Mouse (Mus musculus): Measurements from ENCODE around the gene Akp3. TPM values are rescaled to one million over a fixed set of nuclear protein-coding genes. Genes with fewer than 3 reads are reported as not detected.
A peak's percentile ranks its signal among the peaks of the same experiment; 100 is the strongest.

Akp3 gene
- not detected in 2 replicates for polyA plus RNA-seq (2016; fragmentation: Nextera tagmentation; extraction: Ambion mirVana)

DNA sequence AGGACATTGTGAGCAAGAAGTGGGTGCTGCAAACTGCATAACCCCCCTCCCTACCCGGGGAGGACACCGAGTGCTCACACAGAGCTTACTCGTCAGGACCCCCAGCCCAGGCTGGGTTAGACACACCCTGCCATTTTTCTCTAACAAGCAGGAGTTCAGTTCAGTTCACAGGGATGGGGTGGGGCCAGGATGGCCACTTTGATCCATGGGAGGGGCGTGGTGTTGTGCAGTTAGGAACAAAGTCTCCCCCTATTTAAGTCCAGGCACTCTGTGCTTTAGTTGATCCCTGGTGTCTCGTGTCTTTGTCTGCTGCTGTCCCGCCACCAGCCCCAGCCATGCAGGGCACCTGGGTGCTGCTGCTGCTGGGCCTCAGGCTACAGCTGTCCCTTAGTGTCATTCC, at the start of gene Akp3:
Akp3 (plus strand) TSS at position 301 of the 400 bp plus-strand sequence.
- no peaks in the 10 kb centered on the region for H3K9me3 ChIP-seq
- H3K27me3 ChIP-seq (ENCODE audit: insufficient read depth, poor library complexity, severe bottlenecking): peaks cover 61% of the 10 kb centered on the region
- 69% methylated on average over 6 of the region's 6 CpGs for WGBS
- H3K4me3 ChIP-seq: no peak within 1 kb of the TSS
- H3K36me3 ChIP-seq: no peaks in the 10 kb centered on the region
- DNase-seq (ENCODE audit: low spot score): no peak
- H3K4me1 ChIP-seq: peaks cover 8% of the 10 kb centered on the region
- H3K27ac ChIP-seq: no peak within 1 kb of the TSS

DNA sequence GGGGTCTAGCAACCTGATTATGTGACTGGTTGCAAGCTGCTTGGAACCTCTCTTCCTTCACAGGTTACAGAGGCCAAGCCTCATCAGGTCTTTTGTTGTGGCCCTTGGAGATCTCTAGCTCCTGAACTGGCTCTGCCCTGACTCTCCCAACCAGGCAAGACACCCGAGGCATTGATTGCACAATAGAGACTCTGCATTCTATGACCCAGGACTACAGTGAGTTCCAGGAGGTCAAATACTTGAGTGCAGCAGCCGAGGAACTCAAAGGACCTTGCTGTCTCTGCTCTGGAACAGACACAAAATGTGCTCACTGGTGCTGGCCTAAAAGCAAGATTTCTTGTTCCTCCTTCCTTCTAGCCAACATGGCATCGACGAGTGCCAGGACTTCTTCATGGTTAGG, 38.6 kb upstream of the Akp3 start:
- H3K4me3 ChIP-seq: no peak overlapping the region

DNA sequence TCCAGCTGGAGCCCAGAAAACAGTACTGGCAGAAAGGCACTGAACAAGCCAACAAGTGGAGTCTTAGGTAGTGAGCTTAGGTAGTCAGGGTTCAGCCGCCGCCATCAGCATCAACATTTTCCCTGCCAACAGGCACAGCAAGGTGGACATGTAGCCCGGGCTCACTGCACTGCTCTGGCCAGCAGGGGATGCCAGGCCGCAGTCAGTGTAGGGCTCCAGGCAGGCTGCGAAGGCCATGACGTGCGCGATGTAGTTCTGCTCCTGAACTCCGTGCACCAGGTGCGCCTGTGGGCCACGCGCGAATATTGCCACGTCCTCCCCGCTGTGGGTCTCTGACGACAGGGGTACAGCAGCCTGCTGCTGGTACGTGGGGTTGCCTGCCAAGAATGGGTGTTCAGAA, 37.8 kb upstream of the Akp3 start:
- no peaks in the 10 kb centered on the region for H3K4me1 ChIP-seq
- no peak for DNase-seq (ENCODE audit: low spot score)
- no peaks in the 10 kb centered on the region for H3K36me3 ChIP-seq
- WGBS: 63% methylated on average over 17 of the region's 17 CpGs
- H3K9me3 ChIP-seq: no peaks in the 10 kb centered on the region
- no peak overlapping the region for H3K4me3 ChIP-seq
- H3K27ac ChIP-seq: no peak overlapping the region
- 0 out of 2 replicates have a peak, but pooled peaks cover 7% of the 10 kb centered on the region for H3K27me3 ChIP-seq (ENCODE audit: insufficient read depth, poor library complexity, severe bottlenecking)

More for the DNA sequence above, 38.6 kb upstream of the Akp3 start:
- H3K27ac ChIP-seq: no peak overlapping the region
- H3K27me3 ChIP-seq (ENCODE audit: insufficient read depth, poor library complexity, severe bottlenecking): 0 out of 2 replicates have a peak, but pooled peaks cover 7% of the 10 kb centered on the region
- H3K4me1 ChIP-seq: no peaks in the 10 kb centered on the region
- H3K9me3 ChIP-seq: no peaks in the 10 kb centered on the region
- 73% methylated on average over 4 of the region's 4 CpGs for WGBS
- H3K36me3 ChIP-seq: no peaks in the 10 kb centered on the region
- no peak for DNase-seq (ENCODE audit: low spot score)

DNA sequence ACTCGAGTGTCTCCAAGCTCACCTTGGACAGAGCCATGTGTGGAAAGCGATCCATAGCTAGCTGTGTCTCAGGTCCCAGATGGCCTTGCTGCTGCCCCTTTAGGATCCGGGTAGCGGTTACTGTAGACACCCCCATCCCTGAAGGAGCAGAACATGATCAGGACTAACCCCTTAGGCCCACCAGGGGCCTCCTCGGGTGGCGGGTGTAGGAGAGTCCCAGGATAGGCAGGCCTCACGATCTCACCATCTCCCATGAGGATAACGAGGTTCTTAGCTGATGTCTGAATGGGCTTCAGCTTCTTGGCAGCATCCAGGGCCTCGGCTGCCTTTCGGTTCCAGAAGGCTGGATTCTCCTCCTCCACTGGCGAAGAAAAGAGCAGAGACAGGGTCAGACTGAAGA, 35.5 kb upstream of the Akp3 start:
- Histone ChIP-seq H3K9me3 (no peaks in the 10 kb centered on the region), H3K4me1 (no peaks in the 10 kb centered on the region), H3K36me3 (no peaks in the 10 kb centered on the region), H3K27me3 (ENCODE audit: insufficient read depth, poor library complexity, severe bottlenecking) (0 out of 2 replicates have a peak, but pooled peaks cover 7% of the 10 kb centered on the region), H3K27ac (no peak overlapping the region), H3K4me3 (no peak overlapping the region)
- 85% methylated on average over 11 of the region's 11 CpGs for WGBS
- no peak for DNase-seq (ENCODE audit: low spot score)

DNA sequence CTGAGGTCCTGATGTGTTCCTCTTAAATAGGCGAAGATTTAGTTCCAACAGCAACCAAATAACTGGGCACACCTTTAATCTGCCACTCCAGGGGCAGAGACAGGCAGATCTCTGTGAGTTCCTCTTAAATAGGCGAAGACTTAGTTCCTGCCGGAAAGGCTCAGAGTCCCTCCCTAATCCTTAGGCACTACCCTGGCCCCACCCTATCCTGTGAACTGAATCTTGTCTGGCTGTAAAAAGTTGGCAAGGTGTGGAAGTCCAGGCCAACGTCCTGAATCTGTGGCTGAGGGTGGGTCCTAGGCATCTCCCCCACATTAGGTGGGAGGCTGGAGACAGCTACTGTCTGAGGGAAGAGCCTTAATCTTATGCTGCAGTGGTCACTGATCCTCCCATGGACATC, 34.9 kb upstream of the Akp3 start, which contains the start of gene Alppl2:
Alppl2 (minus strand) TSS at position 101 of the 400 bp plus-strand sequence.
- H3K4me1 ChIP-seq: no peaks in the 10 kb centered on the region
- WGBS: 71% methylated on average over 4 of the region's 4 CpGs
- H3K36me3 ChIP-seq: no peaks in the 10 kb centered on the region
- H3K27ac ChIP-seq: no peak within 1 kb of the TSS
- H3K9me3 ChIP-seq: no peaks in the 10 kb centered on the region
- 0 out of 2 replicates have a peak, but pooled peaks cover 7% of the 10 kb centered on the region for H3K27me3 ChIP-seq (ENCODE audit: insufficient read depth, poor library complexity, severe bottlenecking)
- no peak for DNase-seq (ENCODE audit: low spot score)
- H3K4me3 ChIP-seq: no peak within 1 kb of the TSS

DNA sequence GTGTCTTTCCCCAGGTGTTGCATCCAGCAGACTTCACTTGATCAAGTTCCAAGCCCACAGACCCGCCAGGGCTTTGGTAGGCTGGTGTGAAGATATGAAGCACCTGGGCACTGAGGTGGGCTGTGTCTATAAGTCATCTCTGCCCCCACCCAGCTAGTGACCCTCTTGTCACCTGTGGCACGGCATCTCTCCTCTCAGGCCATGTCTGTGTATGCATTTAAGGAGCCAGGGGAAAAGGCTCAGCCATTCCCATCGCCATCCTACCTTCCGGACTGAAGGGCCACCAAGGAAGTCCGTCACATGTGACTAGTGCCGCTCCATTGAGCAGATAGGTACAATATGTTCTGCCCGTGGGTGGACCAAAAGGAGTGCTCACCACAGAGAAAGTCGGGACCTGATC, 29.1 kb upstream of the Akp3 start:
- 90% methylated on average over 8 of the region's 8 CpGs for WGBS
- Histone ChIP-seq H3K27ac (no peak overlapping the region), H3K27me3 (ENCODE audit: insufficient read depth, poor library complexity, severe bottlenecking) (peaks cover 28% of the 10 kb centered on the region), H3K4me3 (no peak overlapping the region), H3K4me1 (peaks cover 14% of the 10 kb centered on the region; the same call in 1 of the 2 replicates), H3K9me3 (no peaks in the 10 kb centered on the region), H3K36me3 (no peaks in the 10 kb centered on the region)
- DNase-seq (ENCODE audit: low spot score): peak; percentile 69

DNA sequence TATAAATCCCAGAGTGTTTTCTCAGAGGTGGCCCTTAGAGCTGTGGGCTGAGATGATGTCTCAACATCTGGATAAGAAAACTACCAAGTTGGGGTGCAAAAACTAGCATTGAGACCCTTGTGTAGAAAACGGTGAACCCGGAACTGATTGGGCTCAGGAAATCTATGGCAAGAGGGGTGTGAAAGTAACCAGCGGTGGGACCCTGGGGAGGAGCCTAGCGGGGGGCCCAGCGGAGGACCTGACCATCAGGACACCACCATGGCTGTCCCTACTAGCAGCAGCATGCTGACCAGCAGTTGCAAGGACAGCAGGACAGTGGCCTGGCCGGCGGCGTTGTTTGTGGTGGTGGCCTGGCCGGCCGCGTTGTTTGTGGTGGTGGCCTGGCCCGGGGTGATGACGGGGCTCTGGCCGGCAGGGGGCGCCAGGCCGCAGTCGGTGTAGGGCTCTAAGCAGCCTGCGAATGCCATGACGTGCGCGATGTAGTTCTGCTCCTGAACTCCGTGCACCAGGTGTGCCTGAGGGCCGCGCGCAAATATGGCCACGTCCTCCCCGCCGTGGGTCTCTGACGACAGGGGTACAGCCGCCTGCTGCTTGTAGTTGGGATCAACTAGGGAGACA, 26.3 kb upstream of the Akp3 start:
- H3K27me3 ChIP-seq (ENCODE audit: insufficient read depth, poor library complexity, severe bottlenecking): peaks cover 28% of the 10 kb centered on the region
- H3K9me3 ChIP-seq: no peaks in the 10 kb centered on the region
- H3K4me3 ChIP-seq: peak overlapping the region; percentile 36
- peaks cover 14% of the 10 kb centered on the region; the same call in 1 of the 2 replicates for H3K4me1 ChIP-seq
- 0 out of 2 replicates have a peak overlapping the region, but pooled peaks have one; percentile 25 for H3K27ac ChIP-seq
- 17% methylated on average over 30 of the region's 30 CpGs for WGBS
- peak; percentile 76 for DNase-seq (ENCODE audit: low spot score)
- H3K36me3 ChIP-seq: no peaks in the 10 kb centered on the region

DNA sequence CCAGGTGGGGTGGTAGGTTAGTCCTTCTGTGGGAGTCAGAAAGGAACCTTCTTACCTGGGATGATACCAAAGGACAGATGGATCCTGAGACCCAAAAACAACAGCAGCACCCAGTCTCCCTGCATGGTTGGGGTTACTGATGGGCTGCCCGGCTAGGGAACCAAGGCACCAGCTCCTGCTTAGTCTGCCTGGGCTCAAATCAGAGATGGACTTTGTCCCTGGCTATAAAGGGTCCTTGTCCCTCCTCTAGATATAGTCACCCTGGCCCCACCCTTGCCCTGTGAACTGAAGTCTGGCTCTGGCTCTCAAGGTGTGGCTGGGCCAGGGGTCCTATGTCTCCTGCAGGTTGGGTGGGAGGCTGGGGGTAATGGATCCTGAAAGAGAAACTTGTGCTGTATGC, 23.4 kb upstream of the Akp3 start, which contains the start of gene Alpi:
Alpi (minus strand) TSS at position 196 of the 400 bp plus-strand sequence.
- Histone ChIP-seq H3K9me3 (no peaks in the 10 kb centered on the region), H3K27me3 (ENCODE audit: insufficient read depth, poor library complexity, severe bottlenecking) (peaks cover 28% of the 10 kb centered on the region), H3K4me1 (peaks cover 8% of the 10 kb centered on the region; the same call in 1 of the 2 replicates), H3K36me3 (no peaks in the 10 kb centered on the region), H3K27ac (no peak within 1 kb of the TSS), H3K4me3 (no peak within 1 kb of the TSS)
- no peak for DNase-seq (ENCODE audit: low spot score)
- WGBS: 75% methylated on average over 1 of the region's 1 CpGs

DNA sequence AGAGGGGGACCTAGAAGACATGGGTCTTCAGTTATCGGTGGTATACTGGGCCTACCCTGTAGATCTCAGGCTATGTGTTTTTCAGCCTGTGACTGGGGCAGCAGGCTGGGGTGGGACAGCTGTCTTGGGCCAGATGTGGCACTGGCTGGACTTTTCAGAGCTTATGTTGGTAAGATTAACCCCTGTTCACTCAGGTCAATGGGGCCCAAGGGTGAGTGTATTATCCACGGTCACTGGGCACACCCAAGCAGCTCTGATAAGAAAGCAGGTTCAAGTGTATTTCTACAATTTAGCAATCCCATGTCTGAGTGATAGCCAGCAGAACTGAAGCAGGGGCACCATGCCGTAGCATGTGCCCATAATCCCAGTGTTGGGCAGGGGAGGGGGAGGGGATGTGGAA, 22.7 kb upstream of the Akp3 start:
- peaks cover 6% of the 10 kb centered on the region; the same call in 1 of the 2 replicates for H3K4me1 ChIP-seq
- H3K27me3 ChIP-seq (ENCODE audit: insufficient read depth, poor library complexity, severe bottlenecking): peaks cover 25% of the 10 kb centered on the region
- no peak overlapping the region for H3K4me3 ChIP-seq
- 70% methylated on average over 3 of the region's 3 CpGs for WGBS
- no peaks in the 10 kb centered on the region for H3K36me3 ChIP-seq
- DNase-seq (ENCODE audit: low spot score): no peak
- H3K27ac ChIP-seq: no peak overlapping the region
- no peaks in the 10 kb centered on the region for H3K9me3 ChIP-seq

DNA sequence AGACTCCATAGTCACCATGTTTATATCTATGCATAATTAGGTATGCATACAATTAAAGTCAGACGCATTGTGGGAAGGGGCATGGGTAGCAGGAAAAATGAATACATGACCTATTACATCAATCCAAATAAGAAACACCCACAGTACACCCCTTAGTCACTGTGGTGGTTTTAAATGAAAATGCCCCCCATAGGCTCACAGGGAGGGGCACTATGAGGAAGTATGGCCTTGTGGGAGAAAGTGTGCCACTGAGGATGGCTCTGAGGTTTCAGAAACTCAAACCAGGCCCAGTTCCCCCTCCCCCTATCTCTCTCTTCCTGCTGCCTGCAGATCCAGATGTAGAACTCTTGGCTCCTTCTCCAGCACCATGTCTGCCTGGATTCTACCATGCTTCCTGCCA, 20.8 kb upstream of the Akp3 start:
- Histone ChIP-seq H3K27me3 (ENCODE audit: insufficient read depth, poor library complexity, severe bottlenecking) (peaks cover 17% of the 10 kb centered on the region), H3K4me3 (no peak overlapping the region), H3K4me1 (0 out of 2 replicates have a peak, but pooled peaks cover under 1% of the 10 kb centered on the region), H3K36me3 (no peaks in the 10 kb centered on the region), H3K27ac (no peak overlapping the region), H3K9me3 (no peaks in the 10 kb centered on the region)
- no peak for DNase-seq (ENCODE audit: low spot score)
- WGBS: 93% methylated on average over 1 of the region's 1 CpGs

DNA sequence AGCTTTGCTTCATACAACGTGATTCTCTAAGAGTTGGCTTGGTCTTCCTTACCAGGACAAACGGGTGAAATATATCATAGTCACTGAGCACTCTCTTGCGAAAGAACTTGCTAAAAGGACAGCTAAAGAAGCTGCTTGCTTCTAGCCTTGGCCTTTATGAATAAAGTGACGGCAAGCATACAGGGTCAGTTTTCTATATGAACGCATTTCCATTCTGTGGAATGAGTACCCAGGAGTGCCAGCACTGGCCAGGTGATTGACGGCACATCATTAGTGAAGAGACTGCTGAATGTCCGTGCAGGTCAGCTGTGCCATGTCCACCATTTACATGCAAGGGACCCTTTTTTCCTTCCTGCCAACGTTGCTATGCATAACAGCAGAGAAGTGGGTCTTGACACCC, 18.2 kb upstream of the Akp3 start:
- H3K27ac ChIP-seq: no peak overlapping the region
- no peaks in the 10 kb centered on the region for H3K27me3 ChIP-seq (ENCODE audit: insufficient read depth, poor library complexity, severe bottlenecking)
- WGBS: 77% methylated on average over 8 of the region's 8 CpGs
- no peaks in the 10 kb centered on the region for H3K4me1 ChIP-seq
- no peak for DNase-seq (ENCODE audit: low spot score)
- H3K36me3 ChIP-seq: no peaks in the 10 kb centered on the region
- H3K4me3 ChIP-seq: no peak overlapping the region
- no peaks in the 10 kb centered on the region for H3K9me3 ChIP-seq

DNA sequence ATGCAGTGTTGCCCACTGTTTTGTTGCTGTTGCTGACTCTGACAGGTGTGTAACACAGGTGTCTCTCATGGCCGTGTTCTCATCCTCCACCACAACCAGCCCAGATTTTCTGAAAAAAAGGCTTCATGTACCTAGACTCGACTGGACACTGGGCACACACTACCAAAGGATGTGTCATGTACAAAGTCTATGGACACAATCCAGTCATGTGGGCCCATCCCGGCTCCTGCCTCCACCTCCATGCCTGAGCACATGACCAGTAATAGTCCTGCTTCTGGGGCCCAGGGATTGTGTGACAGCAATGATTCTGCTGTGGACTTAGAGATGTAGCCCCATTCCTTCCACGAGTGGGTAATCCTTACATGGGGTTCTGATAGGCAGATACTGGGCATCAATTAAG, 16.2 kb upstream of the Akp3 start:
- Histone ChIP-seq H3K9me3 (no peaks in the 10 kb centered on the region), H3K27ac (no peak overlapping the region), H3K4me1 (no peaks in the 10 kb centered on the region), H3K36me3 (no peaks in the 10 kb centered on the region), H3K4me3 (no peak overlapping the region), H3K27me3 (ENCODE audit: insufficient read depth, poor library complexity, severe bottlenecking) (no peaks in the 10 kb centered on the region)
- no peak for DNase-seq (ENCODE audit: low spot score)
- 86% methylated on average over 4 of the region's 4 CpGs for WGBS

DNA sequence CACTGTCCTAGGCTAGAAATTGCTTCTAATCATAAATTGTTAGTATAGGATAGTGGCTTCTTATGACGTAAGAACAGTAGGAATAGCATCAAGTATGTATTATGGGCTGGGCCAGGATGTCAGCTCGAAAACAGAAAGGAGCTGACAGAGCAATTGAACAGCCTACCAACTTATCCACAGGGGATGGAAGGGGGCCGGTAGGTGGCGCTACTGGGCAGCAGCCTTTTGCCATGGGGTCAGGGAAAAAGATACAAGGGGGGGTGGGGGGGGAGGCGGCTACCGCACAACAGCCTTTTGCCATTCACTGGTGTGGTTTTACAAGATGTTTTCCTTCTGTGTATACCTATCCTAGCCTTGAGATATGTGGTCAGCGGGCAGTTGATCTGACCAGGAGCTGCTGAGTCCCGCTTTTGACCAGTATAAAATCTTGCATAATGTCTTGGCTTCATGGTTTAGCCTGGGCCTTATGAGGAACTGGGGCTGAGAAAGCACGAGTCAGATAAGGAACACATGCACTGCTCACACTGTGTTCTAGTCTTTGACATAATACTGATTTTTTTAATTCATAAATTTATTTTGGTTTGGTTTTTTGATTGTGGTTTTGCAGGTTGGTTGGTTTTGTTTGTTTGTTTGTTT, 12.9 kb upstream of the Akp3 start:
- DNase-seq (ENCODE audit: low spot score): no peak
- WGBS: 38% methylated on average over 9 of the region's 9 CpGs
- H3K9me3 ChIP-seq: no peaks in the 10 kb centered on the region
- H3K27me3 ChIP-seq (ENCODE audit: insufficient read depth, poor library complexity, severe bottlenecking): 0 out of 2 replicates have a peak, but pooled peaks cover 5% of the 10 kb centered on the region
- no peak overlapping the region for H3K4me3 ChIP-seq
- H3K36me3 ChIP-seq: no peaks in the 10 kb centered on the region
- H3K4me1 ChIP-seq: no peaks in the 10 kb centered on the region
- no peak overlapping the region for H3K27ac ChIP-seq

All from heart, embryonic 10.5 days (tissue).